Mouse (Mus musculus) layer of hippocampus, adult 9-11 months (tissue): ENCODE results near the gene Bcl9.

Source experiments
- DNase-seq: peaks from one replicate; pipeline ENCODE4 v3.0.0; 2022

Gene Bcl9

DNA sequence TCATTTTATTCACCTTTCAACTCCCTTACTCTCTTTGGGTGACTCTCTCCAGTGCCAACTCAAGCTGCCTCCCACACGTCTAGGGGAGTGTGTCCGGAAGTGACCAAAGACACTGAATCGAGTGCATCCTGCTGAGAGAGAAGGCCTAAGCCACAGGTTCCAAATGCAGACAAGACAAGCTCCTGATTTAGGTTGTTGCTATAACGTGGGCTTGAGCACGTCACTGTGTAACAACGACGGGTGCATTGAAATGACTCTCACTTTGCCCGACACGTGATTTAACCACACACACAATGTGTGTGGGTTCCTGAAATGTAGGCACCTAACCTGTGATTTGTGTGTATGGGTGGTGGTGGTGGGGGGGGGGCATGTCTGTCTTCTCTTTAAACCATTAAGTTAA, 3.4 kb downstream of the Bcl9 start:
- DNase-seq, result no peak

DNA sequence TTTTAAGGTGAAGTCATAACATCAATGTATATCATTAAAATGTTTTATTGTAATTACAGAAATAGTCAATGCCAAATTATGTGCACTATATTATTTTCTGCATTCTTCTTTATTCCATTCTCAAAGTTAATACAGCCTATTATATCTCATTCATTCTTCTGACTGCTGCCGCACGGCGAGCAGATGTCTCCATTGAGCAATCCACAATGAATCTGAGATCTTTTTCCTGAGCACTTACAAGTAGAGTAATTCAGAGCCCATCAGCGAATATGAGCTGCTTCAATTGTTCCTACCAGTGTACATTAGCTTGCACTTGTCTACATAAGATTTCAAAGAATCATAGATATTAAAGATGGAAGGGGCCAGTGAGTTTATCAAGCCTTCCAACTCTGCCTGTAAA, 12.8 kb downstream of the Bcl9 start:
- DNase-seq, result no peak

DNA sequence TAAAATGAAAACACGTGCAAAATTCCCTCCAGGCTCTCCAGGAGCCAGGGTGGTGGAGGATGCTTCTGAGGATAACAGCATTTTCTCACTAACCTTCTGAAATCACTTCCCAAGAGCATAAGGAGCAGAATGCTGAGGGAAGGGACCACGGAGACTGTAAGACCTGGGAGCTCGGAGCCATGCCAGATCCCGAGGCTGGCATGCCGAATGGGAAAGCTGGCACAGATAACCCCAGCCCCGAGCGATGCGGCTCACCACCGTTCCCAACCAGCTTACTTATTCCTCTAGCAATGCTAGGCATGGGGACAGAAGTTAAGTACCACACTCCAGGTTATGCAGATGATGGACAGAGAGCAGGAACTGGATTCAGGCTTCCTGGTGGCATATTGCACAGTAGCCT, 13.7 kb downstream of the Bcl9 start:
- no peak for DNase-seq

DNA sequence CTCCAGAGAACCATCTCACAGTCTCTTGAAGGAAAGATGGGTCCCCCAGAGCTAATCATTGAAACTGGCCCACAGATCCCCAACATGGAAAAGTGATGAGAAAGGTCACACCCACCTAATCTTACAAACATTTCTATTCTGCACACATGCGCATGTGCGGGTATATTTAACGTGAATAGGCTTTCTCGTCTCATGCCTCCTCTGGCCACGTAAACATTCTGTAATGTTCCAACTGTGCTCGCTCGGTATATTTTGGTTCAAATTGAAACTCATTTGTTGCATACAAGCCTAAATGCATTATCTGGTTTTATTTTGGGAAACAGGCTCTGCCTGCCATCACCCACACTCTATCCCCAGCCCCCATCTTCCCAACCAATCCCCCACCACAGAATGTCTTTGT, 16.3 kb downstream of the Bcl9 start:
- DNase-seq, result no peak

DNA sequence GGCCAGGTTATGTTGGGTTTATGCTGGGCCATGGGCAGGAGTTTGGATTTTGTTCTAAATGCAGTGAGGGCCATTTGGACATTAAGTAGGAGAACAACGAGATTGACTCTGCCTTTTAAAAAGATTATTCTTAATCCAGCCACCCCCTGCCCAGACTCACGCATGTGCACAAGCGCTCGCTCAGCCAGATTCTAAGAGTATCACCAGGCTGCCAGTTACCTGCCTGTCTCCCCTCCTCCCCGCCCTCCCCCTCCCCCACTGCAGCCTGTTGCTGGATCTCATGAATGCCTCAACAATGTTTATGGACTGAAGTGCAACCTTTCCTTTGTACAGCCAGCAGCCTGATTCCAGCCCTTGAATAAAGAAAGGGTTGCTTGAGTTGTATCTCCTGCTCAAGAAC, 22.0 kb downstream of the Bcl9 start:
- DNase-seq, result no peak

DNA sequence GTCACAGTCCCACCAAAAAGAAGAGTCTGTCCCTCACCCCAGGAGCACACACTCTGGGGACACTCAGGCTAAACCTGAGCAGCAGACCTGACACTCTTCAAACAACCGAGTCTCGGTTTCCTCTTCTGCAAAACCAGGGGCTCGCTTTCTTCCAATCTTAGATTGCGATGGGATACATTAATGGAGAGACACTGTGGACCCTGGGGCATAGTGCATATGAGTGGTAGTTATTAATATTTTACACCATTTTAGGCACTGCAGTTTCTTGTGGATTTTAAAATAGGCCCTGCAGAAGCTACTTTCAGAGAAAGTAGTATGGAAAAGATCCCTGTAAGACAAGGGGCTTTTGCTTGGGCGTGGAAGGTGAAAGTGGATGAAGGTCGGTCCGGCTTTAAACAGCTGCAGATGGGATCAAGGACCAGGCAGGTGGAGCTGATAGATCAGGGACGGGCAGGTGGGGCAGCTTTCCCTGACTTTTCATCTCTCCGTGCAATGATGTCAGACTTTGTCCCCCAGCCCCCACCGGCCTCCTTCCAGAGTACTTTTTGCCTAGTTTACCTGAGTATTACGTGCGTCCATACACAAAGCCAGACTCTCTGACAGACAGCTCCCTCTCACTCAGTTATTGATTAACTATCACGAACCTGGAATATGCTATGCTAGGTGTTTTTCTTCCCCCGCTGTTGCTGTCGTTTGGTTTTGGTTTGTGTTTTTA, 23.0 kb downstream of the Bcl9 start:
- no peak for DNase-seq

DNA sequence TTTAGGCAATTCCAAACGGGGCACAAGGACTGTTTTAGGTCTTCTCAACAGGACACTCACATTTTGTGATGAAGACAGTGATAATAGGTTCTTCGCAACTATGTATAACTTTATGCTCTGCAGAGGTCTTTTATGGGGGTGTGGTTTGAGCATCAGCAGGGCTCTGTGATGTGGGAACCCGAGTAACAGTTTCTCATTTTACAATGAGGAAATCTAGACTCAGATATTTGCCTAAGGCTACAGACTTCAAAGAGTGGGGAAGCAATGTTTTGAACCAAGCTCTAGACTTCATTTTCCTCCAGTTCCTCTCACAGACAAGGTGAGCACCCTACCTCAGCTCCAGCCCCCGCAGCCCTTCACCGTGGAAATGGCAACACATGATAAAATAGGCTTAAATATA, 23.8 kb downstream of the Bcl9 start:
- DNase-seq, result no peak

DNA sequence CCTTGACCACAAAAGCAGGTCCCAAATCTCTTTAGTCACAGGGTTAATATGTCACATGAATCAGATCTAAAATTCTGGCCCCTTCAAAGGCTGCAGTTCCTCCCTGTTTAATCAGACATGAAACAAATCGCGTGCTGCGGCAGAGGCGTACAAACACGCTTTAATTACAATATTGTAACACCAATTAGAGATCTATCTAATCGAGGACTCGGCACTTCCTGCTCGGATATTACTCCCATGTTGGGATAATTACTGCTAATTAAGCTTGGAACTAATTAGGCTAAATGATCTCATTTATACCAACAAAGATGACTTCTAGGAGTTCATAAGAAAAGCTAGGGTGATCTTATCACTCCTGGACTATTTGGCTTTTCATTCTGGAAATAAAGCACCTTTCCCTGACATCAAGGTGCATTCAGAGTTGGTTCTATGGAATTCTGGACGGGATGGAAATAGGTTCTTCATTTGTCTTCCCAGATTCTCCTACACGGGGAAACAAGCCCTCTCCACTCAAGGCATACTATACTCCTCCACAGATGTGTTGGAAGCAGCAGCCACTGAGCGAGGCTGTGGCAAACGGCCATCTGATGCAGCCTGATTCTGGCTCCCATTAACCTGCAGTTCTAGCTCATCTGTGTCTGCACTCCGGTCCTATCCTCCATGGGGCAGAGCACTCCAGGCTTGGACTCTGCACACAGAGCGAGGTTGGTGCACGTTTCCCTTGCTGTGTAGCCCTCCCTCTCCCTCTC, 31.9 kb downstream of the Bcl9 start:
- no peak for DNase-seq

DNA sequence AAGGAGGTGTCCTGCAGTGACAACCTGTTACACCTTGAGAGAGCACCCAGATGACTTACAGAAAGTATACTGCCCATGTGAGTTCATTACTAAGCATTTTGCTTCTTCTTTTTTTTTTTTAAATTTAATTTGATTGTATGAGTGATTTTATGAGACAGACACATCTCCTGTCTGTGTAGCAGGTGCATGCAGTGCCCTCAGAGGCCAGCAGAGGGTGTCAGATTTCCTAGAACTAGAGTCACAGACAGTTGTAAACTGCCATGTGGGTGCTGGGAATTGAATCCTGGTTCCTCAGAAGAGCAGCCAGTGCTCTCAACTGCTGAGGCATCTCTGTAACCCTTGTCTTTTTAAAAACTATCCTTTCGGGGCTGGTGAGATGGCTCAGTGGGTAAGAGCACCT, 35.5 kb downstream of the Bcl9 start:
- no peak for DNase-seq

DNA sequence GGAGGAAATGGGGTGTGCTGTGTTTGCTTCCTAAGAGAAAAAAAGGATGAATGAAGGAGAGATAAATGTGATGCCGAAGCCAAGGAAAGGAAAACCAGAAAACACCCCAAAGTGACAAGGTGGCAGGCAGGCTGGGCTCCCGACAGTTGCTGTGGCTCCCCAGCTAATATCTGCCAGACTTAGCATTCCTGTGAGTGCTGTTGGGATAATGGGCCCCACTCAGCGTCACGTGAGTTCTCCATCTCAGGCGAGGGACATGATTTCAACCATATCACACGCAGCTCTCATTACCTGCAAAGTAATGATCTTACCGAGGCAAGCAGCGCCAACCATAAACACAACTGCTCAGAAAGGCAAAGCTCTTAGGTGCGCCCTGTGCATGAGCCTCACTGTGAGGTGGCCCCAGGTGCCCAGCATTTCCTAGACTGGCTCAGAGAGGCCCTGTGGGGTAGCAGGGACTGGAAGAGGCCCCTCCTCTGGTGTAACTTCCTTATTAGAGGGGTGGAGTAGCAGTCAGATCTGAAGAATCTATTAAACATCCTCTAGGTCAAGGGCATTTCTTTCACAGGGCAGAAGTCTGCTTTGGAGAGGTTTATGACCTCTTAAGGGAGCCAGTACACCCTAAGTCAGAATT, 41.9 kb downstream of the Bcl9 start:
- DNase-seq, result no peak

DNA sequence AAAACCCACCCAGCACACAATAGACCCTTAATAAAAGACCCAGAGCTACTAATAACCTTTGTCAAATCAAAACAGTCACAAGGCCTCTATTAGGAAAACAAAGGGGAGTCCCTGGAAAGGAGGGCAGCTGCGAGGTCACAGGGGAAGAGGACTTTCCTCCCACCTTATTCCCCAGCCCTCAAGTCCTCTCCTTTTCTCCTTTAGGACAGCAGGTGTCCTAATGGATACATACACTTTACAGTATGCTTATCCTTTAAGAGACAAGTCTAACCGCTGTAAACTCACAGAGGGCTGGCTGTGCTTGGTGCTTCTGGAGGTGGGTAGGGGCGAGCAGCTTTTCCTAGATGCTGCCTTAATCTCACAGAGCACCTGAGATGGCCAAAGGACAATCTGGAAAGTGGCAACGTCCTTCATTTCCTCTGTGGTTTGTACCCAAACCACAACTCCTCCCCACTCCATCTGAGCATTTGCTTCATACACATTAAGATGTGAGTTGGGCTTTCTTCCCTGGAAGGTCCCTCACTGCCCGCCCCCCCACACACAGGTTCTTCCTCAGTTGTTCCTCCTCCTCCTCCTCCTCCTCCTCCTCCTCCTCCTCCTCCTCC, 42.8 kb downstream of the Bcl9 start:
- no peak for DNase-seq

DNA sequence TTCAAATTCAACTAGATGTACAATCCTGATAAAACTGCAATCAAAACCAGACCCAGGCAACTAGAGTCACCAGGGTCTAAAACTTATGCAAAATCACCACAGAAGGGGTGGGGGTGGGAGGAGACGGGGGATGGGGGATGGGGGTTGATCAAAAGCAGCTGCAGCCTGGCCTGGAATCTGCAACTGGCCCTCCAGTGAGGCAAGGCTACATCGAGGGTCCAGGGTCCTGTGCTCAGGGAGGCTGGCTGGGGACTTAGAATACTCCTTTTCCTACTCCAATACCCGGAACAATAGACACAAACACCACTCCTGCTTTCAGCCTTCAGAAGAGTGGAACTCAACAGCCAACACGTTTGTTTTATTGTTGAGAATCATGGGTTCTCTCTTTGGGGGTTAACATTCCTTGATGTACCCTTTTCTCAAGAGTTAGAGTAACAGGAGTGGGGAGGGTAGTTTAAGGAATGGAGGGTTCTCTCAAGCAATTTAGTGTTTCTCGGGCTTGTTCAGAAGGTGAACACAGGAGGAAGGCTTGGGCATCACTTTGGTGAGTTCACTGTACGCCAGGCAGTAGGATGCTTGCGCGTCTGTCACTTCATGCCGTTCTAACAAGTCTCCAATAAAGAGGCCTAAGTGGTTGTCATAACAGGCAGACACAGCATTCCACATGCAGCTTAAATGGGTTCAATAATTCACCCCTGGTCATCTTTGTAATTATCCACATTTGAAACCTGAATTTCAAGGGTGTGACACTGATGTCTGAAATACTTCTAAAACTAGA, 43.7 kb downstream of the Bcl9 start:
- DNase-seq, result no peak

DNA sequence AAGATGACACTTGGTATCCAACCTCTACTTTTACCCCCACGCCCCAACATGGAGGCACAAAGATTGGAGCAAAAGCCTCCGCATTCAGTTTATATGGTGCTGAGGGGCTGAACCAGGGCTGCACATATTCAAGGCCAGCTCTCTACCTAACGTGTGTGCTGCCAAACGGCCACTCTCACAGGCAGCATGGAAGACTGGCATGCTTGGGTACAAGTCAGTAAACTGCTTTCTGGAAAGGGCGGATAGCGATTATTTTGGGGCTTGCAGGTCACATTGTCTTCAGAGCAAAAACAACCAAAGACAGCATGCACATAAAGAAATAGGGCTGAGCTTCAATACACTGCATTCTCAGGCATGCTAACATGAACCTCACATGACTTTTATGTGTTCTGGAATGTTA, 44.8 kb downstream of the Bcl9 start:
- no peak for DNase-seq

DNA sequence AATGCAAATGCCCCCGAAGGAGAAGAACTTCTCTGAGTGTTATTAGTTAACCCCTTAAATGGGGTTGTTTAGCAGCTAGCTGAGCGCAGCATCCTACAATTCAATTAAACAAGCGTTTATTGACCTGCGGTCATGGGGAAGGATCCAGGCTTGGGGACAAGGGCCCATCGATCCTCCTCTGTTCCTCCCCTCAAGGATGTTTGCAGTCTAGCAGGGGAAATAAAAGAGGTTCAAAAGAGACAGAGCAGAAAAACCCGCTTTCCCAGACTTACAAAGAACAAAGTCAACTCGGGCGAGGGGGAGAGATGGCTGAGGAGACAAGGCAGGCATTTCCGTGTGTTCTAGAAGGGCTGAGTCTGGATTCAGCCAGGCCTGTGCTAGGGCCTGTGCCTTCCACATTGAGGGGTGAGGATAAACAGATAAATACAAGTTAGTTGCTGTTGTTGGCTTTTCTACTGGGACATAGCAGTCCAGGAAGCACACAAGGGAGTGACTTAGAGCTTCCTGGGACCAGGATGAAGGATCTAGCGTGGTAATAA, 55.0 kb downstream of the Bcl9 start:
- no peak for DNase-seq

DNA sequence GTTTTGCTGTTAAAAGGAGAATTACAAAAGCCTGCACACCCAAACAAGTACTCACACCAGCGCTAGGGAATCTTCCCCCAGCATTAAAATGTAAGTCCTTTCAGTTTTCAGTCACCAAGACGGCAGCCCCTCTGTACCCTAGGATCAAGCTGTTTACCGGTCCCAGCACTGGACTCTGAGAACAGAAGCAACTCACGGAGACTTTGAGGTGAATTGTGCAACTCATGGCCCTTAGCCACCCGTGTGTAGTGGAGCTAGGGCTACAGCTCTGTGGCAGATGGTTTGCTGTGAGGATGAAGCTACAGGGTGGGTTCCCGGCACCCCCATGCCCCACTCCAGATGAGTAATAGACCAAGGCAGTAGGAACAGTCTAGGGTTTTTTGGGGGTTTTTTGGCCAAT, 55.9 kb downstream of the Bcl9 start:
- DNase-seq, result no peak

DNA sequence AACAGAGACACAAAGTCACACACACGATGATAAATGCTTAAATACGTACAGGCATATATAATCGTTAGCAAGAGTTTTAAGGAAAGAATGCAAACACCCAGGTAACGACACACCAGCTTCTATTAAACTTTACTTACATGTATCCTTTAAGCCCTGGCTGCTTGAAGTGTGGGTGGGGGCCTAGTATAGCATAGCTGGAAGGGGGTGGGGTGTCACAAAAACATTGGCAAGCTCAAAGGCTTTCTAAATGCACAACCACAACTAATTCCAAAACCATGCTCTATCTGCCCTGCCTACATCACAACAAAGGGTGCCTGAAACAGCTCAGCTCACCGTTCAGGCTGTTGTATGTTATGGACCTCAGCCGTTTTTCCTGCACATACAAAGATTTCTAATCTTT, 57.9 kb downstream of the Bcl9 start:
- DNase-seq, result no peak

DNA sequence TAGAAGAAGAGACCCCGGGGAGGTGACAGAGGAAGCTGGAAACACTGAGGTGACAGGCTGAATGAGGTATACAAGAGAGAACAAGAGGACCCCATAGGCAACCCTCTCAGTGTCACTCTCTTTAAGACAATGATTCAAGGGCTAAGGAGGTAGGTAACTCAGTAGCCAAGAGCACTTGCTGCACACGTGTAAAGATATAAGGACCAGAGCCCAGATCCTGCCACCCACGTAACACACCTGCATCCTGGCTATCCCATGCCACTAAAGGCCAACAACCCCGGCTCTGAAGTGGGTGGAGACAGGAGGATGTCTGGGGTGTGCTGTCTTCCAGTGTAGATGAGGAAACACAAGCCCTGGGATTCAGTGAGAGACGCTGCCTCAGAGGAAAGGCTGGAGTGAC, 58.4 kb downstream of the Bcl9 start:
- DNase-seq, result no peak

DNA sequence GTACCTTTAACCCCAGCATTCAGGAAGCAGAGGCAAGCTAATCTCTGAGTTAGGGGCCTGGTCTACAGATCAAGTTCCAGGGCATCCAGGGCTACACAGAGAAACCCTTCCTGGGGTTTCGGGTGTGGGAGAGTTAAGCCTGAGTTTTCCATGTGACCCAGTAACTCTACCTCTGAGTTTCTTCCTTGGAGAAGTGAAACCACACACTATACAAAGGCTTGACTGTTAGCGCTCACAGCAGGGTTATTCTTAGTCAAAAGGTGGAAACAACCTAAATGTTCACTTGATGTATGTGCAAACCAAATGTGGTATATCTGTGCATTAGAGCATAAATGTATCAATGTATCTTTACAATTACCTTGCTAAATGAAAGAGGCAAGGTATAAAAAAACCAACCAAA, 59.2 kb downstream of the Bcl9 start:
- no peak for DNase-seq

DNA sequence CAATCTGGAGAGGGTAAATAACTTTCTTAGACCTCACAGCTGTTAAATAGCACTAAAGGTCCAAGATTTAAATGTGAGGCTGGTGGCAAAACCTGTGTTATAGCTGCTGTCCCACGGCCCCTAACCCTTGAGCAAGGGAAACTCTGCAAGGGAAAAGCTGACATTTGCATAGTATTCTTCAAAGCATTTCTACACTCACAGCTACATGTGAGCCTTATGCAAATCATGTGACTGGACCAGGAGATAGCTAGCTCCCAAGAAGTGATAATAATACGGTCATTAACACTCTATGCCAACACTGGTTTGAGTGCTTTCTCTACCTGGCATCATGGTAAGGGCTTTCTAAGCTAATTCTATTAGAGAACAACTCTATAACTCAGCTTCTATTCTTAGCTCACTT, 60.3 kb downstream of the Bcl9 start:
- DNase-seq, result no peak

DNA sequence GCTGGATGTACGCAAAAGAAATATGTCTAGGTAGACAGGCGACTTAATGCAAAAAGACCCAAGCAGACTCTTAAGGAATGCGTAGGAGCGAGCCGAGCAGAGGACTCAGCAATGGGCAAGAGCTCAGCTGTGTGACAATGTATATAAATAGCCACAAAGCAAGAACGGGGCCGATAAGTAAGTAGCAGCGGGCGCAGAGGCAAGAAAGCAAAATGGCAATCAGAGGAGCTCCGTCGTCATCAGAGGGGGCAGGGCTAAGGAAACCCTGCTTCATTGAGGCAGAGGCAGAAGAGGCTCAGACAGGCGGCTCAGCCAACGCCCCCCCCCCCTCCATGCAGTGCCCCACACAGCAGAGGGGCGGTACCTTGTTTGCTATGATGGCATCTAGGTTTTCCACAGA, 62.9 kb downstream of the Bcl9 start:
- no peak for DNase-seq

DNA sequence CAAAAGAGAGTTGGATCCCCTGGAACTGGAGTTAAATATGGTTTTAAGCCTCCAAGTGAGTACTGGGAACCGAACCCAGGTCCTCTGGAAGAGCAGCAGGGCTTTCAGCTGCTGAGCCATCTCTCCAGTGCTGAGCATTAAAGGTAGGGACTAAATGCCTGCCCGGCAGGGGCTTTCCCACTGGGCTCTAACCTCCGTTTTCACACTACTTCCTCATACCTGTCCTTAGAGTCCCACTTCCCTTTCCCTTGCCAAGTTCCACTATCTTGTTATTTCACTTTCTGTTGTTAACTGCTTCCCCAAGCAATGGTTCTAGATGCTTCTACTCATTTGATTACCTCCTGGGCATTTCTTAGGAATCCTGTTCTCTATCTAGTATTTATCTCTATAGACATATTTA, 65.4 kb downstream of the Bcl9 start:
- DNase-seq, result no peak

DNA sequence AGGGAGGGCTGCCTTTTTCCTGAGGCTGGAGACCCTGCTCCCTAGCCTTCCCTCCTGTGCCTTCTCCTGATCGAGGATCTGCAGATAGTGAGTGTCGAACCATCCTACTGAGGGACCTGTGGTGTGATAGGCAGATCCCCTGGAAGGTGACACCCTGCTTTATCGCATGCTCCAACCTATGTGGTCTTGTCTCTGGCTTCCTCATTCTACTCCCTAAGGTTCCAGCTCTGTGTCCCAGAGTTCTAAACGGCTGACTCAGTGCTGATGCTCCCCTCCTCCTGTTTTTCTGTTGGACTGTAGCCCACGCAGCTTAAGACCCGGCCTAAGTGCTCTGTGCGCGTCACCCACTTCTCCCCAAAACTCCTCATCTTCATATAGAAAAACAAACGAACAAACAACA, 65.9 kb downstream of the Bcl9 start:
- no peak for DNase-seq
